Mouse (Mus musculus): ENCODE measurements around the gene Fibcd1. TPM values are rescaled to one million over a fixed set of nuclear protein-coding genes. Genes with fewer than 3 reads are reported as not detected.
A peak's percentile ranks its signal among the peaks of the same experiment; 100 is the strongest.

Gene Fibcd1
- polyA plus RNA-seq, 1 experiment from 2014 or later, result 1.2 TPM

- peaks cover 84% of the 10 kb centered on the region for H3K36me3 ChIP-seq
- 96% methylated on average over 3 of the region's 3 CpGs for WGBS
These were observed 69.3 kb downstream of the Fibcd1 start for GRCm38 (mm10) chr2:31776479-31776878.

GRCm38 (mm10) chr2:31770781-31771441 is 74.9 kb downstream of the Fibcd1 start:
- Histone ChIP-seq H3K36me3 (peaks cover 34% of the 10 kb centered on the region), H3K4me1 (peaks cover 41% of the 10 kb centered on the region), H3K27me3 (ENCODE audit: low read depth, poor library complexity, severe bottlenecking) (no peaks in the 10 kb centered on the region), H3K9me3 (replicated peaks) (no peaks in the 10 kb centered on the region; the same call in 1 of the 2 replicates), H3K4me3 (no peak overlapping the region), H3K27ac (replicated peaks) (no peak overlapping the region)
- DNase-seq (ENCODE audit: low spot score), result no peak
- WGBS, result 51% methylated on average over 7 of the region's 7 CpGs

More at GRCm38 (mm10) chr2:31776479-31776878, 69.3 kb downstream of the Fibcd1 start:
- Histone ChIP-seq H3K27ac (replicated peaks) (no peak overlapping the region), H3K4me1 (peaks cover 5% of the 10 kb centered on the region; the same call in 1 of the 2 replicates), H3K27me3 (ENCODE audit: low read depth, poor library complexity, severe bottlenecking) (no peaks in the 10 kb centered on the region), H3K9me3 (replicated peaks) (no peaks in the 10 kb centered on the region; the same call in 1 of the 2 replicates), H3K4me3 (no peak overlapping the region)
- DNase-seq (ENCODE audit: low spot score), result no peak

DNA sequence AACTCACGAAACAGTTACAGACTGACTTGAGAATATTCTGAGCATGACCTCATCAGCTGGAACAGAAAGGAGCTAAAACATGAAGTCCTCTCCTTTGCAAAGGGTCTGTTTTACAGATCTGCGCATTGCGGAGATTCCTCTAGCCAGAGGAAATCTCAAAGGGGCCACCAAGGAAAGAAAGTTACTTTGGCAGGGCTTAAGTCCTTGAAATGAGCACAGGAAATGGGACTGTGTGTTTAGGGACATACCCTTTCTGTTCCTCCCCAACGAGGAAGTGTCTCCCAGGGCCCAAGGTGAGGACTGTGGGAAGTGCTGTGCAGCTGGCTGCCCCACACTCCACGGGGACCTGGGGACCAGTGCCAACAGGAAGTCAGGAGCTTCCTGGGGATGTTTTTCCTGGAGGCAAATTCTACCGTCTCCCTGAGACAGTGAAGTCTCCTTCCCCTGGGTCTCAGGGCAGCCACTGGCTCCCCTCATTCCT is 76.1 kb downstream of the Fibcd1 start:
- 56% methylated on average over 6 of the region's 6 CpGs for WGBS
- peaks cover 41% of the 10 kb centered on the region for H3K4me1 ChIP-seq
- no peak for DNase-seq (ENCODE audit: low spot score)
- no peaks in the 10 kb centered on the region for H3K27me3 ChIP-seq (ENCODE audit: low read depth, poor library complexity, severe bottlenecking)
- H3K9me3 ChIP-seq (replicated peaks), result no peaks in the 10 kb centered on the region
- peaks cover 23% of the 10 kb centered on the region for H3K36me3 ChIP-seq
- no peak overlapping the region for H3K4me3 ChIP-seq
- peak overlapping the region; percentile 43; the same call in 1 of the 2 replicates for H3K27ac ChIP-seq (replicated peaks)

DNA sequence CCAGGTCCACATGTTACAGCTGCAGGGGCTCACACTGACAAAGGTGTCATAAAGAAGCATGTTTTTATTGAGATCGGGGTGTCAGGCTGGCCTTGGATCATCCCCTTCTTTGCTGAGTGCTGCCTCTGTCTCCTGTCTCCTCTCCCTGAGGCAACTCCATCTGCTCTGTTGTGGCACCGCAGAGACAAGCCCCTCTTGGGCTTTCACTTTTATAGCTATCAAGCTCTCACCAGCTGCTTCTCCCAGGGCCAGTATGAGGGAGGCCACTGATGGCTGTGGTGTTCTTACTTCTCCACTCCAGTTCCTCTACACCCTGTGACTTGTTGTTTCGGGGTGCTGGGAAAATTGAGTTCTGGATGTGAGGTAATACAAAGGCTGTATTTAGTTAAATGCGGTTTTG is 76.7 kb downstream of the Fibcd1 start:
- no peaks in the 10 kb centered on the region for H3K27me3 ChIP-seq (ENCODE audit: low read depth, poor library complexity, severe bottlenecking)
- H3K4me3 ChIP-seq, result no peak overlapping the region
- H3K4me1 ChIP-seq, result peaks cover 41% of the 10 kb centered on the region
- DNase-seq (ENCODE audit: low spot score), result no peak
- peak overlapping the region; percentile 55; the same call in 1 of the 2 replicates for H3K27ac ChIP-seq (replicated peaks)
- 74% methylated on average over 4 of the region's 4 CpGs for WGBS
- H3K36me3 ChIP-seq, result peaks cover 18% of the 10 kb centered on the region
- H3K9me3 ChIP-seq (replicated peaks), result no peaks in the 10 kb centered on the region

GRCm38 (mm10) chr2:31767815-31768214 is 78.0 kb downstream of the Fibcd1 start:
- no peaks in the 10 kb centered on the region for H3K27me3 ChIP-seq (ENCODE audit: low read depth, poor library complexity, severe bottlenecking)
- WGBS, result 89% methylated on average over 4 of the region's 4 CpGs
- H3K9me3 ChIP-seq (replicated peaks), result no peaks in the 10 kb centered on the region
- peaks cover 6% of the 10 kb centered on the region; the same call in 1 of the 2 replicates for H3K36me3 ChIP-seq
- H3K27ac ChIP-seq (replicated peaks), result no peak overlapping the region
- no peak overlapping the region for H3K4me3 ChIP-seq
- peaks cover 53% of the 10 kb centered on the region for H3K4me1 ChIP-seq
- DNase-seq (ENCODE audit: low spot score), result no peak

GRCm38 (mm10) chr2:31767104-31767503 is 78.7 kb downstream of the Fibcd1 start:
- Histone ChIP-seq H3K4me1 (peaks cover 60% of the 10 kb centered on the region), H3K4me3 (no peak overlapping the region), H3K36me3 (peaks cover 6% of the 10 kb centered on the region; the same call in 1 of the 2 replicates), H3K27me3 (ENCODE audit: low read depth, poor library complexity, severe bottlenecking) (no peaks in the 10 kb centered on the region), H3K9me3 (replicated peaks) (no peaks in the 10 kb centered on the region), H3K27ac (replicated peaks) (no peak overlapping the region)
- DNase-seq (ENCODE audit: low spot score), result no peak
- WGBS, result 95% methylated on average over 6 of the region's 6 CpGs

Other genes starting within 250 kb of the Fibcd1 start
- gene Prdm12, start 206.0 kb downstream of the Fibcd1 start, polyA plus RNA-seq (2016; fragmentation: Nextera tagmentation; extraction: Ambion mirVana), result 2.0 and 4.3 TPM in 2 replicates
- gene Exosc2, start 175.3 kb downstream of the Fibcd1 start, polyA plus RNA-seq (2016; fragmentation: Nextera tagmentation; extraction: Ambion mirVana), result 97.4 and 106 TPM in 2 replicates
- gene Abl1, start 157.6 kb downstream of the Fibcd1 start, polyA plus RNA-seq (2016; fragmentation: Nextera tagmentation; extraction: Ambion mirVana), result 44.2 and 48.2 TPM in 2 replicates
- 0.05 and 0.17 TPM in 2 replicates for gene Qrfp, start 35.4 kb downstream of the Fibcd1 start, polyA plus RNA-seq (2016; fragmentation: Nextera tagmentation; extraction: Ambion mirVana)
- 12.3 and 15.7 TPM in 2 replicates for gene Lamc3, start 41.3 kb upstream of the Fibcd1 start, polyA plus RNA-seq (2016; fragmentation: Nextera tagmentation; extraction: Ambion mirVana)
- 68.3 and 76.2 TPM in 2 replicates for gene Aif1l, start 104.1 kb upstream of the Fibcd1 start, polyA plus RNA-seq (2016; fragmentation: Nextera tagmentation; extraction: Ambion mirVana)
- 97.2 and 104 TPM in 2 replicates for gene Nup214, start 128.4 kb upstream of the Fibcd1 start, polyA plus RNA-seq (2016; fragmentation: Nextera tagmentation; extraction: Ambion mirVana)
- 1.3 and 1.6 TPM in 2 replicates for gene Fam78a, start 238.9 kb upstream of the Fibcd1 start, polyA plus RNA-seq (2016; fragmentation: Nextera tagmentation; extraction: Ambion mirVana)
- 7.1 and 7.8 TPM in 2 replicates for gene Plpp7, start 249.5 kb upstream of the Fibcd1 start, polyA plus RNA-seq (2016; fragmentation: Nextera tagmentation; extraction: Ambion mirVana)

Measured in midbrain, embryonic 10.5 days (tissue).